Mouse (Mus musculus) MEL (cell line): ENCODE measurements at regions not wholly inside any gene's neighbourhood (a gene's known extent, or its start where the extent isn't known, plus 50 kb on each side); places are given as distances from the start of the nearest gene placed in this dataset.

Source experiments
- DNase-seq: peaks from one replicate; pipeline ENCODE4 v3.0.0; 2011; ENCODE audit warnings: low read depth, low spot score
- H3K27ac ChIP-seq: 2 replicates; pipeline ENCODE4 v1.5.1; 2012; ENCODE audit warnings: low read depth, mild to moderate bottlenecking, control low read depth, low read length, moderate library complexity; ENCODE audit not compliant: control insufficient read depth
- H3K27me3 ChIP-seq, 2 experiments: fragments of 150-350 bp in 1 of 2; sonication (generic) in 1 of 2; 2 replicates each; pipeline ENCODE4 v1.6.1; 2012; ENCODE audit warnings: low read length in 2 of 2, mild to moderate bottlenecking in 2 of 2, improper control_type of control experiment in 1 of 2, moderate library complexity in 1 of 2; ENCODE audit not compliant: insufficient read depth in 2 of 2, control insufficient read depth in 1 of 2
- H3K36me3 ChIP-seq, 2 experiments: 2 replicates each; pipeline ENCODE4 v1.6.1; 2012 to 2014; ENCODE audit warnings: low read length in 2 of 2, improper control_type of control experiment in 1 of 2, inconsistent platforms in 1 of 2, mild to moderate bottlenecking in 1 of 2; ENCODE audit not compliant: insufficient read depth in 2 of 2, control insufficient read depth in 1 of 2
- H3K4me1 ChIP-seq, 2 experiments: fragments of 150-350 bp in 1 of 2; sonication (generic) in 1 of 2; 2 replicates each; pipeline ENCODE4 v1.6.1; 2012; ENCODE audit warnings: low read length in 2 of 2, improper control_type of control experiment in 1 of 2, mild to moderate bottlenecking in 1 of 2; ENCODE audit not compliant: insufficient read depth in 2 of 2, control insufficient read depth in 1 of 2
- H3K4me3 ChIP-seq, 2 experiments: fragments of 150-350 bp in 1 of 2; sonication (generic) in 1 of 2; 2 replicates each; pipeline ENCODE4 v1.5.1; 2012; ENCODE audit warnings: low read depth in 2 of 2, low read length in 2 of 2, mild to moderate bottlenecking in 2 of 2, moderate library complexity in 2 of 2, control low read depth in 1 of 2, improper control_type of control experiment in 1 of 2; ENCODE audit not compliant: control insufficient read depth in 1 of 2, insufficient read depth in 1 of 2
- H3K79me2 ChIP-seq: 2 replicates; pipeline ENCODE4 v1.6.1; 2012; ENCODE audit warnings: mild to moderate bottlenecking, low read length, moderate library complexity; ENCODE audit not compliant: control insufficient read depth, poor library complexity, insufficient read depth
- H3K9ac ChIP-seq: 2 replicates; pipeline ENCODE4 v1.6.1; 2012; ENCODE audit warnings: low read depth, mild to moderate bottlenecking, control low read depth, low read length, moderate library complexity; ENCODE audit not compliant: control insufficient read depth, poor library complexity, severe bottlenecking
- H3K9me3 ChIP-seq: fragments of 150-350 bp; sonication (generic); replicated peaks from 2 replicates; pipeline ENCODE4 v1.6.1; 2012; ENCODE audit warnings: mild to moderate bottlenecking, low read length, improper control_type of control experiment, moderate library complexity; ENCODE audit not compliant: insufficient read depth
- BHLHE40 ChIP-seq: IDR thresholded peaks from 2 replicates; pipeline ENCODE4 v1.6.1; 2012; ENCODE audit warnings: low read depth, mild to moderate bottlenecking, inconsistent platforms, low read length, improper control_type of control experiment, borderline replicate concordance
- CHD1 ChIP-seq: IDR thresholded peaks from 2 replicates; pipeline ENCODE4 v1.6.1; 2012; ENCODE audit warnings: low read depth, mild to moderate bottlenecking, inconsistent platforms, low read length, improper control_type of control experiment
- CTCF ChIP-seq, 3 experiments: IDR thresholded peaks in 2 of 3; conservative IDR thresholded peaks in 1 of 3; 2 replicates each; pipeline ENCODE4 v1.5.1; 2011 to 2012; ENCODE audit warnings: low read length in 3 of 3, low read depth in 2 of 3, mild to moderate bottlenecking in 2 of 3, improper control_type of control experiment in 1 of 3, inconsistent platforms in 1 of 3, mixed read lengths in 1 of 3, moderate library complexity in 1 of 3; ENCODE audit not compliant: control insufficient read depth in 1 of 3, insufficient read depth in 1 of 3, poor library complexity in 1 of 3, severe bottlenecking in 1 of 3
- ELF1 ChIP-seq: IDR thresholded peaks from 2 replicates; pipeline ENCODE4 v1.6.1; 2014; ENCODE audit warnings: low read depth, mild to moderate bottlenecking, inconsistent platforms, low read length, improper control_type of control experiment, moderate library complexity
- EP300 ChIP-seq, 2 experiments: IDR thresholded peaks; 2 replicates each; pipeline ENCODE4 v1.6.1; 2011; ENCODE audit warnings: improper control_type of control experiment in 2 of 2, low read length in 2 of 2, low read depth in 1 of 2, mild to moderate bottlenecking in 1 of 2
- ETS1 ChIP-seq: IDR thresholded peaks from 2 replicates; pipeline ENCODE4 v1.6.1; 2012; ENCODE audit warnings: low read depth, mild to moderate bottlenecking, inconsistent platforms, low read length, improper control_type of control experiment, moderate library complexity
- GABPA ChIP-seq: IDR thresholded peaks from 2 replicates; pipeline ENCODE4 v1.6.1; 2012; ENCODE audit warnings: low read depth, mild to moderate bottlenecking, inconsistent platforms, low read length, improper control_type of control experiment, moderate library complexity
- KAT2A ChIP-seq: conservative IDR thresholded peaks from 2 replicates; pipeline ENCODE4 v1.6.1; 2012; ENCODE audit warnings: low read depth, low read length, improper control_type of control experiment, inconsistent platforms
- MAFK ChIP-seq: IDR thresholded peaks from 2 replicates; pipeline ENCODE4 v1.6.1; 2011; ENCODE audit warnings: low read depth, mild to moderate bottlenecking, low read length, improper control_type of control experiment, borderline replicate concordance
- MAZ ChIP-seq: IDR thresholded peaks from 2 replicates; pipeline ENCODE4 v1.6.1; 2012; ENCODE audit warnings: low read depth, mild to moderate bottlenecking, inconsistent platforms, low read length, improper control_type of control experiment
- MEF2A ChIP-seq: IDR thresholded peaks from 2 replicates; pipeline ENCODE4 v1.6.1; 2014; ENCODE audit warnings: low read depth, mild to moderate bottlenecking, inconsistent platforms, low read length, improper control_type of control experiment; ENCODE audit not compliant: poor library complexity, insufficient replicate concordance, severe bottlenecking; ENCODE audit errors: extremely low read depth
- MXI1 ChIP-seq: IDR thresholded peaks from 2 replicates; pipeline ENCODE4 v1.6.1; 2011; ENCODE audit warnings: mild to moderate bottlenecking, low read depth, low read length, improper control_type of control experiment
- MYC ChIP-seq: IDR thresholded peaks from 2 replicates; pipeline ENCODE4 v1.6.1; 2011; ENCODE audit warnings: low read depth, mild to moderate bottlenecking, low read length, improper control_type of control experiment, moderate library complexity
- NRF1 ChIP-seq: IDR thresholded peaks from 2 replicates; pipeline ENCODE4 v1.6.1; 2014; ENCODE audit warnings: low read depth, mild to moderate bottlenecking, inconsistent platforms, low read length, improper control_type of control experiment, moderate library complexity; ENCODE audit not compliant: poor library complexity, insufficient read depth, severe bottlenecking
- POLR2AphosphoS5 ChIP-seq: IDR thresholded peaks from 2 replicates; pipeline ENCODE4 v1.6.1; 2012; ENCODE audit warnings: low read depth, borderline replicate concordance, mild to moderate bottlenecking, inconsistent platforms, low read length, moderate library complexity, mixed read lengths
- SMC3 ChIP-seq: IDR thresholded peaks from 2 replicates; pipeline ENCODE4 v1.6.1; 2011; ENCODE audit warnings: low read depth, low read length, improper control_type of control experiment
- TBP ChIP-seq: IDR thresholded peaks from 2 replicates; pipeline ENCODE4 v1.8.0; 2011; ENCODE audit warnings: low read depth, low read length, improper control_type of control experiment
- TCF12 ChIP-seq: IDR thresholded peaks from 2 replicates; pipeline ENCODE4 v1.6.1; 2014; ENCODE audit warnings: low read depth, mild to moderate bottlenecking, inconsistent platforms, low read length, improper control_type of control experiment, moderate library complexity
- UBTF ChIP-seq: IDR thresholded peaks from 2 replicates; pipeline ENCODE4 v1.6.1; 2012; ENCODE audit warnings: low read depth, mild to moderate bottlenecking, inconsistent platforms, low read length, improper control_type of control experiment, moderate library complexity, borderline replicate concordance; ENCODE audit not compliant: insufficient read depth
- USF1 ChIP-seq: IDR thresholded peaks from 2 replicates; pipeline ENCODE4 v1.6.1; 2014; ENCODE audit warnings: low read depth, mild to moderate bottlenecking, inconsistent platforms, low read length, improper control_type of control experiment, moderate library complexity
- ZC3H11A ChIP-seq: IDR thresholded peaks from 2 replicates; pipeline ENCODE4 v1.6.1; 2012; ENCODE audit warnings: low read depth, mild to moderate bottlenecking, inconsistent platforms, low read length, improper control_type of control experiment
- ZMIZ1 ChIP-seq: IDR thresholded peaks from 2 replicates; pipeline ENCODE4 v1.6.1; 2012; ENCODE audit warnings: low read depth, mild to moderate bottlenecking, inconsistent platforms, low read length, improper control_type of control experiment, moderate library complexity
- ZNF384 ChIP-seq: IDR thresholded peaks from 2 replicates; pipeline ENCODE4 v1.6.1; 2012; ENCODE audit warnings: low read depth, mild to moderate bottlenecking, inconsistent platforms, low read length, improper control_type of control experiment

DNA sequence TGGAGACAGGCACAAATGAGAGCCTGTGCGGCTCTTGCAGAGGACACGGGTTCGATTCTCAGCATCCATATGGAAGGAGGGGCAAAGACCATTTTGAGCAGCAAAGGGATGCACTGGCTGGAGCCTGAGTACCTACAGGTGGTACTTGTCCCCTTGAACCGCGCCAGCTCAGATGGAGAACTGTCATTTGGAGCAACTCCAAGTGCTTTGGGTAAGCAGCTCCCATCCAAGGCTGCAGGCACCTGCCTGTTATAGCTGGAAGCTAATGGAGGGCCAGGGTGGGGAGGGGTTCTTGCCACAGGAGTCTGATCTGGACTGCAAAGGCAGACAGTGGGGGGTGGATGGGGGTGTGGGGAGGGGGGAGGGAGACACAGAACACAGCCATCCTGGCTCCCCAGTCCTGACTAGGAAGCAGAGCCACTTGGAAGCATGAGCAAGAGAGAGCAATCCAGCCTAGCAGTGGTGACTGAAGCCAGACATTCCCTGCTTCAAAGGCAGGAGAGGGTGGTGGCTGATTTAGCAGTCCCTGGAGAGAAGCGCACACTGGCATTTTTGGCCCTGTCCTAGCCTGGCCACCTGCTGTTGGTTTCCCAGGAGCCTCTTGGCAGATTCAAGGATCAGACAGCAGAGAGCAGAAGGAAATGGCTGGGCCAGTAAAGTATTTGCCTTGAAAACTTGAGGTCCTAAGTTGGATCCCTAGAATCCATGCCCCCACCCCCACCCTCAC, 112.1 kb upstream of the Sdk2 start (continued):
- TF ChIP-seq POLR2AphosphoS5: no peak

DNA sequence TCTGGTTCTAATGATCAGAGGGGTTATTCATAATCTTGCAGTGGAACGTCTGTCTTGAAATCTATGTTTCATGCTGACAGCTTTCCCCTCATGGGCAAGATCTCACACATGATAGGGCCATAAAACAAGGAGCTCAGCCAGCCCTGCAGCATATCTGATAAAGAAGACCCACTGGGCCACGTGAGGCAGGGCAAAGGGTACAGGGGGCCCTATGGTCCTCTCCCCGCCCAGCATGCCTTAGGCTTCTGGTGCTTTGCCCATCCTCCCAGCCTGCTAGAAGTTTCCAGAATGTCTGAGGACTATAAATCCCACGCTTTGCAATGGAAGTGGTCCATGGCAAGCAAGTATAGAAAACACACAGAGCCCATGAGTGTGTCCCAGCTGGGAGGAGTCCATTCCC, 110.9 kb upstream of the Sdk2 start:
- TF ChIP-seq NRF1: no peak
- no peak for TF ChIP-seq CHD1
- no peak for TF ChIP-seq ZC3H11A
- TF ChIP-seq USF1: no peak
- no peak for TF ChIP-seq SMC3
- no peak for TF ChIP-seq TCF12
- no peak for TF ChIP-seq MXI1
- TF ChIP-seq BHLHE40: no peak
- no peak for TF ChIP-seq TBP
- TF ChIP-seq MAFK: no peak
- Histone ChIP-seq H3K9ac (no peak overlapping the region), H3K79me2 (no peaks in the 10 kb centered on the region), H3K4me3 (no peak overlapping the region), H3K9me3 (no peaks in the 10 kb centered on the region; the same call in 1 of the 2 replicates), H3K27me3 (no peaks in the 10 kb centered on the region), H3K36me3 (no peaks in the 10 kb centered on the region), H3K4me1 (no peaks in the 10 kb centered on the region), H3K27ac (no peak overlapping the region)
- DNase-seq: no peak

DNA sequence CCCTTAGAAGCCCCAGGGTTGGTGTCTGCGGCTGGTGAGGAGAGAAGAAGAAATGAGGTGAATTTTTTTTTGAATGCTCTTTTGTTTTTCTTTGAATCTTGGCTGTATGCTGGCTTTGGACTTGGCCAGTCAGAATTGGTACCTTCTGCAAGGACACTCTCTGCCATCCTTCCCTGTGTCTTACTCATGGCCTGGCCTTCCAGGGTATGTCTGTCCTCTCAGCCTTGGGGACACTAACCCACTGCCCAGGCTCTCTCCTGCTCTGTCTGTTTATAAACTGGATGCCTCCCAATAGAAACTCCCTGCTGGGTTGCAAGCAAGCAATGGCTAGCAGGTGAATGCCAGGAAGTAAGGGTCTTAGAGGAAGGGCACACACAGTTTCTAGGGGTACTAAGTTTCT, 110.4 kb upstream of the Sdk2 start:
- Histone ChIP-seq H3K27me3 (no peaks in the 10 kb centered on the region), H3K79me2 (no peaks in the 10 kb centered on the region), H3K27ac (no peak overlapping the region), H3K9ac (no peak overlapping the region), H3K9me3 (no peaks in the 10 kb centered on the region; the same call in 1 of the 2 replicates), H3K4me3 (no peak overlapping the region), H3K4me1 (no peaks in the 10 kb centered on the region), H3K36me3 (no peaks in the 10 kb centered on the region)
- no peak for DNase-seq
- TF ChIP-seq MAZ: no peak
- no peak for TF ChIP-seq ZMIZ1
- TF ChIP-seq KAT2A: no peak
- TF ChIP-seq ELF1: no peak
- no peak for TF ChIP-seq SMC3
- TF ChIP-seq POLR2AphosphoS5: no peak
- no peak for TF ChIP-seq ZNF384
- no peak for TF ChIP-seq UBTF
- TF ChIP-seq CHD1: no peak
- TF ChIP-seq GABPA: no peak
- TF ChIP-seq MYC: no peak
- TF ChIP-seq NRF1: no peak
- no peak for TF ChIP-seq ETS1
- TF ChIP-seq TCF12: no peak
- no peak for TF ChIP-seq CTCF (IDR thresholded peaks at IDR 0.05 in 2 of 3, conservative IDR thresholded peaks at IDR 0.05 in 1 of 3; ENCODE audit: control insufficient read depth in 1 of 3, insufficient read depth in 1 of 3, low read depth in 2 of 3, low read length in 3 of 3, poor library complexity in 1 of 3, severe bottlenecking in 1 of 3)
- TF ChIP-seq TBP: no peak
- no peak for TF ChIP-seq ZC3H11A
- no peak for TF ChIP-seq EP300 (IDR thresholded peaks at IDR 0.05; ENCODE audit: low read depth in 1 of 2, low read length in 2 of 2)
- TF ChIP-seq MEF2A: no peak
- no peak for TF ChIP-seq USF1
- TF ChIP-seq, all 39 proteins: peak for 0
